Mouse (Mus musculus) telencephalon, adult 2 months (tissue): ENCODE data around the gene Pogz.
"Not testable (repeated sequence)": the region's sequence is repeated elsewhere in the genome, so short reads cannot be mapped to it uniquely, and the experiment has no call there.

ENCODE experiments used
- DNase-seq: peaks from one replicate; pipeline ENCODE4 v3.0.0-alpha.2; 2011; ENCODE audit warnings: low read depth, low spot score

The Pogz gene

DNA sequence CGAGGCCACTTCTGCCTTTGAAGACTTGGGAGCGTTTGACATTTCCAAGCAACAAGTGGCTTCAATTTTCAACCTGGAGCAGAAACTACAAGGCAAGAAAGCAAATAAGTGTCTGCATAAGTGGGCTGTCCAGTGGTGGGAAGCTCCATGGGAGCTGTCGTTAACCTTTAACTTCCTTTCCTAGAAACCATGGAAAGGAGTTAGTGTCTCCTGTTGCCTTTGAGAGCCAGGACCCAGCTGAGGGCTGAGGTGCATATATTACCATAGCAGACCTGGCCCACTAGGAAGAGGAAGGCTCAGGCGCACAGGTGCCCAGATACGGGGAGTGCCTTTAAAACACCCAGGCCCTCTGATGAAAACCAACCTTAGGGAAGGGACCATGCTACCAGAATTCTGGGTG is 4.7 kb upstream of the Pogz start:
- no peak for DNase-seq

DNA sequence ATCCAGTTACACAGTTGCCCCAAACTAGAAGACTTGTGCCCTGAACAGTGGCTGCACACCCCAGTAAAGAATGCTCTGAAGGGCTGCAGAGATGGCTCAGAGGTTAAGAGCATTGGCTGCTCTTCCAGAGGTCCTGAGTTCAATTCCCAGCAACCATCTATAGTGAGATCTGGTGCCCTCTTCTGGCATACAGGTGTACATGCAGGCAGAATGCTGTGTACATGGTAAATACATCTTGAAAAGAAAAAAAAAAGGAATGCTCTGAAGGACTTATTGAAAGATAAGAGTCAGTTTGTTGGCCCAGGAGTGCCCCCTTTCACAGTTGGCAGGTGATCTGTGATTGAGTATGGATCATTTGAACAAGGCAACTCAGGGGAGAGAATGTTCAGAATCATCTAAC is 4.0 kb upstream of the Pogz start:
- DNase-seq = no peak

DNA sequence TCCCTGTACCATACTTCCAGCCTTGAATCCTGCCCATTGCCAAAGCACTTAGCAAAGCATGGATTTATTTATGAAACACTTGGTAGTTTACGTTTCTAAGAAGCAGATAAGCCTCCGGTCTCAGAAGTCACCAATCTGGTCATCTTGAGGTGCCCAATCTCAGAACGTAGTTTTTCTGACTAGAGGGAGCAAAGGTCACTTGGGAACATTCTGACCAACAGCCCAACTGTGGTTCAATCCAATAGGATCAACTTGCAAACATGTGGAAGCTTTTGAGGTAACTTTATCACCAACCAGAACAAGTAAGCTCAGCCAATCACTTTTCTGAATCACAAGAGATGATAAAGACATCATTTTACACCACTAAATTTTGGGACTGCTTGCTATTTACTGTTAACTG is 2.0 kb upstream of the Pogz start:
- DNase-seq = no peak

DNA sequence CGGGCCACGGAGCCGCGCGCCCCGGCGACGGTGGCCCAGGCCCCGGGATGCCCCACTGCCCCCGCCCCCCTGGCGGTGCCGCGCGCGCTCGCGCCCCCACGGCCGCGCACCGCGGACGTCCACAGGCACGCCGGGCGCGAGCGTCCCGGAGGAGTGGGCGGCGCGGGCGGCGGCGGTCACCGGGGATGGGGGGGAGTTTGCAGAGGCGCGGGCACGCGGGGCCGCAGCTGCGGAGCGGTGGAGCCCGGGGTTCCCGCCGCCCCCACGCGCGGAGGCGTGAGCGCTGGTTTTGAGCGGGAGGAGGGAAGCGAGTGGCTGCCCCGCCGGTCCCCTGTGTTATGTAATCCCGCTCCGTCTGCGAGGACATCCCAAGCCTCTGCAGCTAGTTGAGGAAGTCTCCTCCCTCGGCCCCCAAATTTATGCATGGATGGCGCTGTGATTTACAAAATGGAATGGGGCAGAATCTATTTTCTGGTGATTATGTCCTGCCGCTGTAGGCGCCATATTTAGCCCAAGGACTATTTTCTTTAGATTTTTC is 661 bp downstream of the Pogz start:
- peak; percentile 91 for DNase-seq

DNA sequence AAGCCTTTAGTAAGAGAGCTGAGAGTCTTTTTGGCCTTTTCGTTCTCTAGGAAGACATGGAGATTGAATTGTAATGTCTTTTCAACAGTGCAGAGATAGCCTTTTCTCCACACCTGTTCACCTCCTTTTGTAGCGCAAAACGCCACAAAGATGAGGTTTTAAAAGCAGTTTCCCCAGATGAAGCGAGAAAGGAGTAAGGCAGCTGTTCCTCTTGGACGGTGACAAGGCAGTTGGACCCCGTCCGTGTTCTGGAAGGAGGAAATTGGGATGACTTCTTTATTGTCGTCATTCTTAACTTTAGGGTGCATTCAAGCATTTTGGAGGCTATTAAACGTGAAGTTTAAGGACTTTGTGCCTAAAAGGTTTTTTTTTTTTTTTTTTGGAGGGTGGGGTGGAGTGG is 1.3 kb downstream of the Pogz start:
- DNase-seq = no peak

DNA sequence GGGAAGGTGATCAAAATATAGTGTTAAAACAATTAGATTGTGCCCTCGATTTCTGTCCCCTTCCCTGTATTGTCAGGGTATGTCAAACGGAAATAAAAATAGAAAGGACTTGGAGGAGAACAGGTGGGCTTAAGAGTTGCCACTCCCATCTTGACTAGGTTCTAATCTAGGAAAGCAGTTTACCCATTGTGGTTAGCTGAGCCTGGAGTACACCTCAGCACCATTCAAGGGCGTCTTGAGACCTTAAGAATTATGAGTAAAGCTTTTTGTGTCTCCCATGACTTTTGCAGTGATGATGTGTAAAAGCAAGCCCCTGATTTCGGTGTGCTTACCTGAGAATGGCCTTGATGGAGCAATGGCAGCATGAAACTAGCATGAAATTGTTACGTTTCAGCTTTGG is 1.7 kb downstream of the Pogz start:
- DNase-seq = no peak

DNA sequence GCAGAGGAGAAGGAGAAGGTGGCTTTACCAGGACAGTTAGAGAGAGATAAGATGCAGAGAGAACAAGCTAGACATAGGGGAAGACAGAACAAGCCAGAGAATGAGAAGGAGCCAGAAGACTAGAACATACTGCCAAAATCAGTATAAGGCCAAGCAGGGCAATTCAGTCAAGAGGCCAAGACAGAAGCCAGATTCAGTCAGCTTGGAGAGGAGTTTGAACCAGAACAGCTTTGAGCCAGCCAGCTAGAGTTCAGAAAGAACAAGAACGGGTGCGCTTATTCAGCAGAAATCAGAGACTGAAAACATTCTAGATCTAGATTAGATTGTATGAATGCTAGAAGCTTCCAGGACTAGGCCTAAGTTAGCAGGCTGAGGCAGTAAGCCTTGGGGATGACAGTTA is 10.0 kb downstream of the Pogz start:
- DNase-seq = no peak

DNA sequence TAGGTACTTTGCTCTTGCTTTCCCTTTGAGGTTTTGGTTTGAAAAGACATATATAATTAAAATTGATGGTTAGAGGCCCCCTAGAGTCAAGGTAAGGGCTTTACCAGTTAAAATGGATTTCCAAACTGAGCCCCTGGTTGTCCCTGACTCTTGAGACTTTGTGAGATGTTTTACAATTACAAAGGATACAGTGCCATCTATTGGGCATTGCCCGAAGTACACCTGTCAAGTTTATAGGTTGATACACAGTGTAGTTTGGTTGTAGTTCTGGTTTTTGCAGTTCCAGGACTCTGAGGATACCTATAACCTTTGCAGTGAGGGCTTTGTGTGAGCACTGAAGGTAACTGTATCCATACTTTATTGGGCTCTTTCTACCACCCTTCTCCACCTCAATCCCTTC is 12.0 kb downstream of the Pogz start:
- no peak for DNase-seq

DNA sequence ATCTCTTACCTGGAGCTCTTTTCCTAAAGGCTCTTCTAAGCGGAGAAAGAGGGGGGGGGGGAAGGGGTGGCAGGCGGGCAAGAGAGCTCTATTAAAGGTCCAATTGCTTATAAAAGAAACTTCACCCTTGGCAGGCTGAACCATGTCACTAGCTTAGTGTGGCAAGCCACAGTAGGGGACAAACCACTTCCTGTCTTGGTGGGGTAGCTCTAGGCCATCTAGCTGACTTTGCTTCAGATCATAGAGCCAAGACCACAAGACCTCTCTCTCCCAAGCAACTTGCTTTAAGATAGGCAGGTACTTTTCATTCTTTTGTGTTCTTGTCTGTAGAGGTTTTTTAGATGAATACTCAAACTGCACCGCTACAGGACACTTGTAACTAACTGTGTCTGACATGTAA is 14.4 kb downstream of the Pogz start:
- no peak for DNase-seq

DNA sequence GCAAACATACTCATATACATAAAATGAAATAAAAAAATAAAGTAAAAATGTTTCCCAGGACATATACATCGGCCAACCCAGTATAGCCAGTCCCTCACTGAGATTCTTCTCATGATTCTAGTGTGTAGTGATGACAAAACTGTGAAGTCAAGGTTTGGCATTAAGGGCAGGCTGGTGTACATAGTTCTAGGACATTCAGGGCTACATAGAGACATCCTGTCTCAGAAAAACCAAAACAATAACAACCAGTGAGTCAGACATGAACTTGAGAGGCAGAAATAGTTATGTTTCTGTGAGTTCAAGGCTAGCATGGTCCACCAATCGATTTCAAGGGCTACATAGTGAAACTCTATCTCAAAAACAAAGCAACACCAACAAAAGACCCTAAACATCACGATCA is 14.8 kb downstream of the Pogz start:
- DNase-seq = no peak

DNA sequence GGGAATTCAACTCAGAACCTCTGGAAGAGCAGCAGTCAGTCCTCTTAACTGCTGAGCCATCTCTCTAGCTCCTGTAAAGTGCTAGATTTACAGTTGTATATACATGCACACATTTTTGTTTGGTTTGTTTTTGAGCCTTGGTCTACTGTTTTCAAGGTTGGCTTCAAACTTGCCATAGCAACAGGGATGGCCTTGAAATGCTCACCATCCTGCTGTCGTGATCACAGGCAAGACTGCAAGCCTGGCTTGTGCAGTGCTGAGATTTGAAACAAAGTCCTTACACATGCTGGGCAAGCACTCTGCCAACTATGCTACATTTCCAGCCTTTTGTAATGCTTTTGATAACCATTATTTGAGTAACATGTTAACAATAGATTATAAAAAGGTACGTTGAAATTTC is 22.1 kb downstream of the Pogz start:
- DNase-seq = no peak

DNA sequence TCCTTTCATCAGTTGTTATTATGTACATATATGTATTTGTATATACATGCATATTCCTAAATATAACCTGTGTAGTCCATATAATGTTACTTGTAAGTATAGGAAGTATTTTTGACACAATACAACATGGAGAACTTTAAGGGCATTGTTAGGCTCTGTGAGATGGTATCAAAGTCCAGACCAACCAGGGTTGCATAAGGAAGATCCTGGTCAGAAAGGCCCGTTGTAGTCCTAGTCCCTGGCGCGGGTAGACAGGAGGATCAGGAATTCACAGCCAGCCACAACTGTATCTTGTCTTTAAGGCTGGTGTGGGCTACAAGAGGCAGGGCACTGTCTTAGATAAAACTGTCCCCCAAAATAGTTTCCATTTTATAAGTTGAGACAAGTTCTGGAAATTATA is 31.6 kb downstream of the Pogz start:
- DNase-seq = no peak

DNA sequence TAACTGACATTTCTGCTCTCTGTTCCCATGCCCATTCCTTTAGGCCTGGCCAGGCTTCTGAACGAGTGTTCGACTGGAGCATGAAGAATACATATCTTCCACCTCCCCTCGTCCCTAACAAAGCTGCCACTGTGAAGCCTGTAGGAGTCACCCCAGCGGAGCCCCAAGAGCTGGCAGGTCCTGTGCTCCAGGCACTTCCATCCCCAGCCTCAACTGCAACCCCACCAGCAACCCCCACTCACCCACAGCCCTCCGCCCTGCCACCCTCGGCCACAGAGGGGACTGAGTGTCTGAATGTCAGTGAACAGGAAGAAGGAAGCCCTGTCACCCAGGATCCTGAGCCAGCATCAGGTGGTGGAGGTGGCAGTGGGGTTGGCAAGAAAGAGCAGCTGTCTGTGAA is 41.3 kb downstream of the Pogz start:
- no peak for DNase-seq

DNA sequence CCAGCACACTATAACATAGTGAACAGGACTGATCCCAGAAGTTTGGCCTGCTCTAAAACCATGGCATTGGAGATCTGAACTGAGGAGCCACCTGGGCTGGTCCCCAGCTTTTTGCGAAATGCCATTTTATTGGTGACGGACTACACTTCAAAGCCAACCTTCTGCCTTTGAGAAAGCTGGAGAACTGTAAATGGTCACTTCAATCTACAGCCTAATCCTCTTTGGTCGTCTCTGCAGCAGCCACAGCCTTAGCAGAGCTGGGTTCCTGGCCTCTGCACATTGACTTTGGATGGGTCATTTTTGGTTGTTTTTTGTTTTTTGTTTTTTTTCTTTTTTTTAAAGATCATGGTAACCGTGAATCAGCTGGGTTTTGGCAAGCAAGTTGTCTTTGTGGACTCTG is 44.5 kb downstream of the Pogz start:
- no peak for DNase-seq

DNA sequence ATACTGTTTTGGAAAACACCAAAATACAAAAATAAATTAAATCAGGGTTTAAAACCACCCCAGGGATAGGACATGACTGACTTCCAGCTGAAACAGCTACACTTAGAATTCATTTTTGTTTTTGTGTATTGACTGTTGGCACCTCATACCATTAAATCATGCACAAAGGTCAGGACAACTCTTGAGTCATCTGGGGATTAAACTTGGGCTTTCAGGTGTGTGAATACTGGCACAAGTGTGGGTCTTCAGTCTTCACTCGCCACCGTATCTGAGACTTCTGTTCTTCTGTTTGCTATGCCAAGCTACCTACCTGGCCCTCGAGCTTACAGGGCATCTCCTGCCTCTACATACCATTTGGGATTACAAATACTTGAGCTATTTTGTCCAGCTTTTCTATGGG is 45.2 kb downstream of the Pogz start:
- no peak for DNase-seq

DNA sequence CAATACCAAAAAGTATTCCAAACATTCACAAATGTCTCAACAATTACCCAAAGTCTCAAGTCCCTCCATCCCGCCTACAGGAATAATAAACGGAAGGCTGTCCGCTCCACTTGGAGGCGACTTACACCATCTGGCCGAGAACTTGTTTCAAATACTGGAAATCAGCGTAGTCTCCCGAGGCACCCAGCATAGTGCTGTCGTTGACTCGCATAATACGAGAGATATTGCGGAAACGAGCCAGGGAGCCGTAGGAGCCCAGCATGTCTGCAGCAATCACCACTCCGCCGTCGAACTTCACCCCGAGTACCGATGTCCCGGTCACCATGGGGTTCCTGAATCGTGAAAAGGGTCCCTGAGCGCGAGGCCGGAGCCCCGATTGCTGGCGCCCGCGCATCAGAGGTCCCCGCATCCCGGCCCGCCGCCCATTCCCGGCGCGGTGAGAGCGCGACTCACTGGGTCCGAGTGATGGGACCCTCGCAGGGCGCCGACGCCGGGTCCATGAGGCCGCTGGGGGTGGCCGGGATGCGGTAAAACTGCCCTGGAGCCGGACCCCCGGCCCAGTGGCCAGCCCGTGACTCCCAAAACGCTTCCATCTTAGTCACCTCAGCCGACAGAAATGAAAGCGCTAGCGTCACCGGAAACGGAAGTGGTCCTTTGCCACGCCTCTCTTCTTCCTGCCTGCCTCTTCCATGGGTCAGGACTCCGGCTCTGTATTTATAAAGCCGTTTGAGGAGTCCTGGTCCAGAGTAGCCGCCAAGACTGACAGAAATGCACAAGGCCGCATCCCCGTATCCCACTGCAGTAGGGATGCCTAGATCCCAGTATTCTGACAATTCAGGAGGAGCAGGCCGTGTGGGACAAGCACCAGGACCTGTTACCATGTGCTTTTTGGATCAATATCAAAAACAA is 49.2 kb downstream of the Pogz start, which contains the start of gene Psmb4:
Psmb4 (minus strand) TSS at position 646 of the 909 bp plus-strand sequence.
- DNase-seq = peak; percentile 86

DNA sequence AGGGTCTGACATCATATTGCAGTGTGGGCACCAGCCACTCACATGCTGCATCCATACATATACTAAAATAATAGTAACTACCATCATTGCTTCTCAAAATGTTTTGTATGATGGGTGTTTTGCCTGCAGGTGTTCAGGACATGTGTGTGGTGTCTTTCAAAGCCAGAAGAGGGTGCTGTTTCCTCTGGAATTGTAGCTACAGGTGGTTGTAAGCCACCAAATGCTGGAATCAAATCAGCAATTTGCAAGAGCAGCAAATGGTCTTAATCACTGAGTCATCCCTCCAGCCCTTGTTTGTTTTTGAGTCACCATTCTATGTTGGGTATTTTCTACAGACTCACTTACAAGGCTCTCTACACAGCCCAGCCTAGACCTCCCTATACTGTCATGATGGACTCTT is 51.2 kb downstream of the Pogz start:
- no peak for DNase-seq

DNA sequence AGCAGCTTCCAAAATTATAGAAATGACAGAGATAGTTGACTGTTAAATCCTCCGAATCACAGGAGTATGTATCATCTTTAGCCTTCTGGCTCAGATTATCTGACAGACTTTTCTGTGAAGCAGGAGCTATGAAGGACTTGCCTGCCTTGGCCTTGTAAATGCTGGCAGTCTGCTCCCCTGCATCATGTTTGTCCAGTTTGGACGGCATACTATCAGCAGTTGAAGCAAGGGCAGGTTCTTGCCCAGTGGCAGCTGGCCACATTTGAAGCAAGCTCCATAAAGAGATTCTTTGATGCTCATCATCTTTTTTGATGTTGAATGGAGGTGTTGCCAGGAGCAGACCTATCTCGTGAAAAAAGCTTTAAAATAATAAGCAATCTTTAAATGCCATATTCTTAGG is 56.7 kb downstream of the Pogz start:
- no peak for DNase-seq

DNA sequence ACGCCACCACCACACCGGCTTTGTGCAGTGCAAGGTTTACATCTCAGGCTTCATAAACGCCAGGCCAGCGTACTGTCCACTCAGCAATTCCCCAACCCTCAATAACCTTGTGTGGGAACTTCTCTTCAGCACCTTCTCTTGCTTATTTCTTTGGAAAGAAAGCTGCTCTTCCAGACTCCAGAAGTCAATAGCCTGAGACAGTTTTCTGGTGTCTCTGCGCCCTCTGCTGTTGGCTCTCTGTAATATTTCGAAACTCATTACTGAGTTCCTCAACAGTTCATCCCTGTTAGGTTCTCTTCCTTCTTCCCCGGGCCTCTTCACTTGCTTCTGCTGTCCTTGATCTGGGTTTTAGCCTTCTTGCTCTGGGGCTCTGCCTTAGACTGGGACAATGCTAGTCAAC is 65.4 kb downstream of the Pogz start:
- peak; percentile 49 for DNase-seq

DNA sequence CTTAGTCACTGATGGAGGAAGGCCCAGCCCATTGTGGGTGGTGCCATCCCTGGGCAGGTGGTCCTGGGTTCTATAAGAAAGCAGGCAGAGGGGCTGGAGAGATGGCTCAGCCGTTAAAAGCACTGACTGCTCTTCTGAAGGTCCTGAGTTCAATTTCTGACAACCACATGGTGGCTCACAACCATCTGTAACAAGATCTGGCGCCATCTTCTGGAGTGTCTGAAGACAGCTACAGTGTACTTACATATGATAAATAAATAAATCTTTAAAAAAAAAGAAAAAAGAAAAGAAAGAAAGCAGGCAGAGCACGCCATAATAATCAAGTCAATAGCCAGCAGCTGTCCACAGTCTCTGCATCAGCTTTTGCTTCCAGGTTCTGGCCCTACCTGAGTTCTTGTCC is 67.4 kb downstream of the Pogz start:
- not testable (repeated sequence) for DNase-seq

DNA sequence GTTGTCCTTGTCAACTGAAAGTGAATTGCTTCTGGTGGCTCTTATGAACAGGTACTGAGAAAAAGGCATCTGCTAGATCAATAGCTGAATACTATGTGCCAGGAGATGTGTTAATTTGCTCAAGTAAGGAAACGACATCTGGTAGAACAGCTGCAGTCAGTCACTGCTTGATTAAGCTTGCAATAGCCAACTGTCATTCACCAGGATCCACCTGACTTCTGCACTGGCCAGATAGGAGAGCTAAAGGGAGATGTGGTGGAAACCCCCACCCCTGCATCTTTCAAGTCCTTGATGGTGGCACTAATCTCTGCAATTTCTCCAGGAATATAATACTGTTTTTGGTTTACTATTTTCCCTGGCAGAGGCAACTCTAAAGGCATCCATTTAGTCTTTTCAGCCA is 69.1 kb downstream of the Pogz start:
- no peak for DNase-seq

DNA sequence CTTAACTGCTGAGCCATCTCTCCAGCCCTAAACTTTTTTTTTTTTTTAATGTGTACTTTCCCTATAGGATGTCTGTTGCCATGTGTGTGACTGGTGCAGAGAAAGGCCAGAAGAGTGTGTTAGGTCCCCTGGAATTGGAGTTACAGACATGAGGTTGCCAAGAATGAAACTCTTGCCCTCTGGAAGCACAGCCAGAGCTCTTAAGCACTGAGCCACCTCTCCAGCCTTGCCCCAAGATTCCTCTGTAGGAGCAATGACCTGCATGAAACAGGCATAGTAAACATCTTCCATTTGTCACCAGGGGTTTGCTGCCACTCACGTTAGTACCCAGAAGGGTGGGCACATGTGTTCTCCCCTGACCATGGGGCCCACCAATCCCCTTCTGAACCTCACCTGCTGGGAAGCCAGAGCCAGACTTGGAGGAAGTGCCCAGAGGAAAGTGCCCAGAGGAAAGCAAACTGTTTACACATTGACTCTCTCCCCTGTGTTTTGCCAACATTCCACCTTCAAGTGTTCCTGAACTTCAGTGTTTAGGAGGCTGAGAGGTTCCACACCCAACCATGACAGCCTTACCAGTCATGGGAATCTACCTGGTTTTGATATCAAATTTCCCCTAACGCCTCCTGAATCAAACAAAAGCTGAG is 73.8 kb downstream of the Pogz start:
- DNase-seq = no peak

DNA sequence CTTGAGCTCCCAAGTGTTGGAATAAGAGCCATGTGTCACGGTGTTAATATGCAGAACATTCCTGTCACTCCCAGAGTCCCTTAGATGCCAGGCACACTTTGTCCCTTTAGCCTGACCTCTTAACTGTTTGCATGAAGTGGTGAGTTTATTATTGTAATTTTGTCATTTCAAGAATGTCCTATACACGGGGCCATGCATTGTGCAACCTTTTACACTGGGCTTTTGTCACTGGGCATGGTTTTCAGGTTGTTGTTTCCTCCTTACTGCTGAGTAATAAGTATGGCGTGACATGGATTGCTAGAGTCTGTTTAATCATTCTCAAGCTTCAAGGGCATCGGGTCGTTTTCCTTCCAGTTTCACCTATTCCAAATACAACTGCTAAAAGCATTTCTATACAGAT is 76.4 kb downstream of the Pogz start:
- no peak for DNase-seq
